Mouse (Mus musculus): ENCODE results near the gene Pomgnt2. TPM values are rescaled to one million over a fixed set of nuclear protein-coding genes. Genes with fewer than 3 reads are reported as not detected.
"Not testable (repeated sequence)": the region's sequence is repeated elsewhere in the genome, so short reads cannot be mapped to it uniquely, and the experiment has no call there.

Gene Pomgnt2
- polyA plus RNA-seq, 1 experiment, result 7.6 TPM

- no peak overlapping the region for H3K27ac ChIP-seq (ENCODE audit: insufficient read depth, low read length)
Measured at GRCm38 (mm10) chr9:122027081-122027913, 30.4 kb upstream of the Pomgnt2 start.

GRCm38 (mm10) chr9:122025855-122026590, 29.1 kb upstream of the Pomgnt2 start:
- TF ChIP-seq CTCF (IDR thresholded peaks at IDR 0.05; ENCODE audit: borderline replicate concordance, insufficient read depth, low read length) (no peak), POLR2A (IDR thresholded peaks at IDR 0.05; ENCODE audit: low read depth, low read length) (no peak)
- Histone ChIP-seq H3K4me3 (ENCODE audit: insufficient read depth, low read length) (no peak overlapping the region), H3K27ac (ENCODE audit: insufficient read depth, low read length) (no peak overlapping the region), H3K4me1 (ENCODE audit: control insufficient read depth, insufficient read depth, low read length) (peaks cover 7% of the 10 kb centered on the region; the same call in 1 of the 2 replicates)

More at GRCm38 (mm10) chr9:122027081-122027913, 30.4 kb upstream of the Pomgnt2 start:
- no peak overlapping the region for H3K4me3 ChIP-seq (ENCODE audit: insufficient read depth, low read length)
- no peak for TF ChIP-seq POLR2A (IDR thresholded peaks at IDR 0.05; ENCODE audit: low read depth, low read length)
- no peak for TF ChIP-seq CTCF (IDR thresholded peaks at IDR 0.05; ENCODE audit: borderline replicate concordance, insufficient read depth, low read length)
- H3K4me1 ChIP-seq (ENCODE audit: control insufficient read depth, insufficient read depth, low read length), result peaks cover 7% of the 10 kb centered on the region; the same call in 1 of the 2 replicates

GRCm38 (mm10) chr9:122024419-122024818, 27.5 kb upstream of the Pomgnt2 start:
- no peak overlapping the region for H3K4me3 ChIP-seq (ENCODE audit: insufficient read depth, low read length)
- peaks cover 7% of the 10 kb centered on the region; the same call in 1 of the 2 replicates for H3K4me1 ChIP-seq (ENCODE audit: control insufficient read depth, insufficient read depth, low read length)
- TF ChIP-seq CTCF (IDR thresholded peaks at IDR 0.05; ENCODE audit: borderline replicate concordance, insufficient read depth, low read length), result no peak
- no peak for TF ChIP-seq POLR2A (IDR thresholded peaks at IDR 0.05; ENCODE audit: low read depth, low read length)
- H3K27ac ChIP-seq (ENCODE audit: insufficient read depth, low read length), result no peak overlapping the region

GRCm38 (mm10) chr9:122023873-122024272, 27.0 kb upstream of the Pomgnt2 start:
- no peak overlapping the region for H3K27ac ChIP-seq (ENCODE audit: insufficient read depth, low read length)
- TF ChIP-seq CTCF (IDR thresholded peaks at IDR 0.05; ENCODE audit: borderline replicate concordance, insufficient read depth, low read length) (no peak), POLR2A (IDR thresholded peaks at IDR 0.05; ENCODE audit: low read depth, low read length) (no peak)
- peaks cover 7% of the 10 kb centered on the region; the same call in 1 of the 2 replicates for H3K4me1 ChIP-seq (ENCODE audit: control insufficient read depth, insufficient read depth, low read length)
- no peak overlapping the region for H3K4me3 ChIP-seq (ENCODE audit: insufficient read depth, low read length)

- H3K4me1 ChIP-seq (ENCODE audit: control insufficient read depth, insufficient read depth, low read length), result peaks cover 7% of the 10 kb centered on the region; the same call in 1 of the 2 replicates
- peak overlapping the region; percentile 45 for H3K27ac ChIP-seq (ENCODE audit: insufficient read depth, low read length)
Measured at GRCm38 (mm10) chr9:122022776-122023175, 25.9 kb upstream of the Pomgnt2 start.

GRCm38 (mm10) chr9:122021581-122021980, 24.7 kb upstream of the Pomgnt2 start:
- H3K4me3 ChIP-seq (ENCODE audit: insufficient read depth, low read length), result no peak overlapping the region
- H3K4me1 ChIP-seq (ENCODE audit: control insufficient read depth, insufficient read depth, low read length), result peaks cover 7% of the 10 kb centered on the region; the same call in 1 of the 2 replicates
- no peak overlapping the region for H3K27ac ChIP-seq (ENCODE audit: insufficient read depth, low read length)
- TF ChIP-seq POLR2A (IDR thresholded peaks at IDR 0.05; ENCODE audit: low read depth, low read length) (no peak), CTCF (IDR thresholded peaks at IDR 0.05; ENCODE audit: borderline replicate concordance, insufficient read depth, low read length) (no peak)

More at GRCm38 (mm10) chr9:122022776-122023175, 25.9 kb upstream of the Pomgnt2 start:
- TF ChIP-seq CTCF (IDR thresholded peaks at IDR 0.05; ENCODE audit: borderline replicate concordance, insufficient read depth, low read length) (no peak), POLR2A (IDR thresholded peaks at IDR 0.05; ENCODE audit: low read depth, low read length) (no peak)
- no peak overlapping the region for H3K4me3 ChIP-seq (ENCODE audit: insufficient read depth, low read length)

- not testable (repeated sequence) for H3K4me3 ChIP-seq (ENCODE audit: insufficient read depth, low read length); H3K27ac ChIP-seq (ENCODE audit: insufficient read depth, low read length); H3K4me1 ChIP-seq (ENCODE audit: control insufficient read depth, insufficient read depth, low read length)
Measured at GRCm38 (mm10) chr9:122021171-122021570, 24.3 kb upstream of the Pomgnt2 start.

- no peak overlapping the region for H3K4me3 ChIP-seq (ENCODE audit: insufficient read depth, low read length)
- peaks cover 7% of the 10 kb centered on the region; the same call in 1 of the 2 replicates for H3K4me1 ChIP-seq (ENCODE audit: control insufficient read depth, insufficient read depth, low read length)
- no peak overlapping the region for H3K27ac ChIP-seq (ENCODE audit: insufficient read depth, low read length)
- TF ChIP-seq CTCF (IDR thresholded peaks at IDR 0.05; ENCODE audit: borderline replicate concordance, insufficient read depth, low read length) (no peak), POLR2A (IDR thresholded peaks at IDR 0.05; ENCODE audit: low read depth, low read length) (no peak)
Measured at GRCm38 (mm10) chr9:122020321-122020720, 23.4 kb upstream of the Pomgnt2 start.

- H3K4me1 ChIP-seq (ENCODE audit: control insufficient read depth, insufficient read depth, low read length), result peaks cover 7% of the 10 kb centered on the region; the same call in 1 of the 2 replicates
- TF ChIP-seq CTCF (IDR thresholded peaks at IDR 0.05; ENCODE audit: borderline replicate concordance, insufficient read depth, low read length) (no peak), POLR2A (IDR thresholded peaks at IDR 0.05; ENCODE audit: low read depth, low read length) (no peak)
- no peak overlapping the region for H3K27ac ChIP-seq (ENCODE audit: insufficient read depth, low read length)
- no peak overlapping the region for H3K4me3 ChIP-seq (ENCODE audit: insufficient read depth, low read length)
Measured at GRCm38 (mm10) chr9:122018782-122019395, 22.0 kb upstream of the Pomgnt2 start.
